Mouse (Mus musculus) midbrain, embryonic 14.5 days (tissue): ENCODE results near the gene Slc24a3. TPM values are rescaled to one million over a fixed set of nuclear protein-coding genes. Genes with fewer than 3 reads are reported as not detected.

ENCODE experiments used
- ATAC-seq: fragments of 200-750 bp; cut with Nextera tagmentation; 2 replicates; pipeline ENCODE4 v1.8.0; 2017; ENCODE audit warnings: moderate number of reproducible peaks, moderate library complexity; ENCODE audit not compliant: low FRiP score, low TSS enrichment
- DNase-seq: peaks from one replicate; pipeline ENCODE4 v3.0.0-alpha.2; 2015
- H3K27ac ChIP-seq: fragments of 300-500 bp; sonication (generic); replicated peaks from 2 replicates; pipeline ENCODE4 v1.5.1; 2014; ENCODE audit warnings: mild to moderate bottlenecking, low read depth, low read length, moderate library complexity
- H3K27me3 ChIP-seq: fragments of 300-500 bp; sonication (generic); 2 replicates; pipeline ENCODE4 v1.6.1; 2014; ENCODE audit warnings: low read length, control low read depth, mixed read lengths; ENCODE audit not compliant: control insufficient read depth, insufficient read depth
- H3K36me3 ChIP-seq: fragments of 300-500 bp; sonication (generic); 2 replicates; pipeline ENCODE4 v1.6.1; 2014; ENCODE audit warnings: low read length, control low read depth; ENCODE audit not compliant: control insufficient read depth, insufficient read depth
- H3K4me1 ChIP-seq: fragments of 300-500 bp; sonication (generic); 2 replicates; pipeline ENCODE4 v1.6.1; 2014; ENCODE audit warnings: mild to moderate bottlenecking, antibody characterized with exemption, low read length, control low read depth; ENCODE audit not compliant: control insufficient read depth, insufficient read depth
- H3K4me2 ChIP-seq: fragments of 300-500 bp; sonication (generic); 2 replicates; pipeline ENCODE4 v1.6.1; 2014; ENCODE audit warnings: mild to moderate bottlenecking, low read length, moderate library complexity
- H3K4me3 ChIP-seq: fragments of 300-500 bp; sonication (generic); replicated peaks from 2 replicates; pipeline ENCODE4 v1.5.1; 2014; ENCODE audit warnings: low read depth, low read length
- H3K9ac ChIP-seq: fragments of 300-500 bp; sonication (generic); replicated peaks from 2 replicates; pipeline ENCODE4 v1.6.1; 2014; ENCODE audit warnings: mild to moderate bottlenecking, low read length, moderate library complexity
- H3K9me3 ChIP-seq: fragments of 300-500 bp; sonication (generic); 2 replicates; pipeline ENCODE4 v1.6.1; 2016; ENCODE audit warnings: low read length, control low read depth, mixed read lengths; ENCODE audit not compliant: control insufficient read depth
- WGBS: fragments of 180-500 bp; shearing (Covaris S2); extraction: QIAGEN DNeasy Blood & Tissue Kit; methylation state at CpG from one replicate; pipeline ENCODE4 v1.1.7; 2014; 5-methylcytosine and 5-hydroxymethylcytosine counted together
- polyA plus RNA-seq: library from polyadenylated mRNA; unstranded; fragments of >200 nt; fragmentation: Nextera tagmentation; extraction: Ambion mirVana; gene quantifications from 2 replicates; pipeline ENCODE4 v1.2.1, GENCODE M21; 2014

The Slc24a3 gene
- polyA plus RNA-seq, 1 experiment from 2014 or later: 13.1 TPM

DNA sequence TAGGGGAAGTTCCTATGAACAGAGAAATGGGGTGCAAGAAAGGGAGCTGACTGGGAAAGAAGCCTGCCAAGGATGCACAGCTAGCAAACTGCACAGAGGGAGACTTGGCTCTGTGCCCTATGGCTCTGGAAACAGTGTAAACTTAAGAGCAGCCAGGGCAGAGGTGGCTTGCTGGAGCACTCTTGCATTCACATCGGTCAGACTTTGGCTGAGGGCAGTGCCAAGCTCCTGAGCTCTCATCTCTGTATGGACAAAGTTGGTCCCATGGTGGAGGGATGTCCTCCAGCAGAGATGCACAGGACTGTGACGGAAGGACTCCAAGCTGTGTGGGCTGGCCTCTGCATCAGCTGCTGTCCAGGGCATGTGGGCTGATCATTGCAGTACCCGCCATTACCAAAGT lies 516.0 kb downstream of the Slc24a3 start:
- Histone ChIP-seq H3K27ac (no peak overlapping the region), H3K9me3 (no peaks in the 10 kb centered on the region), H3K4me2 (no peak overlapping the region), H3K9ac (no peak overlapping the region), H3K36me3 (no peaks in the 10 kb centered on the region), H3K4me3 (no peak overlapping the region), H3K27me3 (no peaks in the 10 kb centered on the region), H3K4me1 (no peaks in the 10 kb centered on the region)
- DNase-seq: peak; percentile 41
- 77% methylated on average over 3 of the region's 3 CpGs for WGBS
- no peak for ATAC-seq

DNA sequence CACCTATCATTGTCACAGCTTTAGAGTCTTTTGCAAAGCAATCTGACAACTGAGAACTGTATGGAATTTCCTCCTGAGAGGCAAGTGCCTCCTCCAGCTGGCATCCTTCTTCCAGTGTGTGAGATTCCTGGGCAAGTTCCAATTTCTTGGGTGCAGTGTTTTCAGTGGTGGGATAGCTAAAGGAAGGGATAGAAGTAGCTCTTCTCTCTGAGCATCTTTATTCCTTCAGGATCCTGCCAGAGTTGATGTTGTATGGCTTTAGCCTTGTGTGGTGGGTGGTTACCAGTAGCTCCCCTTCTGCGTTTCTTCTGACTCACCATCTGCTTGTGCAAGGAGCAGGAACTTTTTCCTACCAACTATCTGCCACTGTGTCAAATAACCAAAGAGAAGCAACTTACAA lies 516.6 kb downstream of the Slc24a3 start:
- no peaks in the 10 kb centered on the region for H3K36me3 ChIP-seq
- ATAC-seq (no peak), DNase-seq (no peak)
- 91% methylated on average over 1 of the region's 1 CpGs for WGBS
- H3K27me3 ChIP-seq: no peaks in the 10 kb centered on the region
- H3K27ac ChIP-seq: no peak overlapping the region
- no peaks in the 10 kb centered on the region for H3K4me1 ChIP-seq
- H3K9ac ChIP-seq: no peak overlapping the region
- H3K4me3 ChIP-seq: no peak overlapping the region
- H3K9me3 ChIP-seq: no peaks in the 10 kb centered on the region
- H3K4me2 ChIP-seq: no peak overlapping the region

DNA sequence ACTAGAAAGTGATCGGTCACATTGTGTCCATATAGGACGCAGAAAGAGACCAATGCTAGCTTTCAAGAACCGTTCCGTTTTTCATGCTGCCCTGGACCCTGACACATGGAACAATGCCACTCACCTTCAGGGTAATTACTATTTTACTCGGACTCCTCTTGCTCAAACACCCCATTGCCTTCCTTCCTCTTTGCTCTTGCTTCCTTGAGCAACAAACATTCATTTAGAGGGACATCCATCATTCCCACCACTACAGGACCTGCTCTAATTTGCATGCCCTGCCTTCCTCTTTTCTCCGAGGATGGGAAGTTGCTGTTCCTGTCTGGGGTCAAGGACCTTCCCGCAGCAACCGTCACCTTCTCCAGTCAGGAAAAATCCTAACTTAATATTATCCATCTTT lies 517.3 kb downstream of the Slc24a3 start:
- Histone ChIP-seq H3K36me3 (no peaks in the 10 kb centered on the region), H3K9me3 (no peaks in the 10 kb centered on the region), H3K9ac (no peak overlapping the region), H3K4me1 (no peaks in the 10 kb centered on the region), H3K27me3 (no peaks in the 10 kb centered on the region), H3K27ac (no peak overlapping the region), H3K4me2 (no peak overlapping the region), H3K4me3 (no peak overlapping the region)
- DNase-seq (no peak), ATAC-seq (no peak)
- WGBS: 89% methylated on average over 8 of the region's 8 CpGs

DNA sequence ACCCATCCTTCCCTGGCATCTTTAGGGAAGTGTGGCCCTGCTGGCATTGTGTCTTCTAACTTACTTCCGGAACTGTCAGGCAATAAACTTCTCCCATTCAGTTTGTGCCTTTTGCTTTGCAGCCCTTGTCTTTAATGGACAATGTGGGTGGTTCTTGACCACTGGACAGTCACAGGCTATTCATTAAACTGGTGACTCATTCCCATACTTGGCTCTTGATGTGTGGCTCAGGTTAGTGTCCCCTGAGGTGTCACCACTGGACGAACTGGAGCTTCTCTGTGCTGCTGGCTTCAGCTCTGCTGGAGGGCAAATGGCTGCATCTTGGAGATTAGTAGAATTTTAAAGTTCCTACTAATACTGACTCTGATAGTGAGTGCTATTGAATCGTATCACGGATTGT lies 518.5 kb downstream of the Slc24a3 start:
- H3K36me3 ChIP-seq: no peaks in the 10 kb centered on the region
- no peak overlapping the region for H3K9ac ChIP-seq
- no peak overlapping the region for H3K4me3 ChIP-seq
- H3K27me3 ChIP-seq: no peaks in the 10 kb centered on the region
- no peaks in the 10 kb centered on the region for H3K4me1 ChIP-seq
- WGBS: 91% methylated on average over 4 of the region's 4 CpGs
- no peak for DNase-seq
- no peaks in the 10 kb centered on the region for H3K9me3 ChIP-seq
- no peak for ATAC-seq
- no peak overlapping the region for H3K27ac ChIP-seq
- H3K4me2 ChIP-seq: no peak overlapping the region

DNA sequence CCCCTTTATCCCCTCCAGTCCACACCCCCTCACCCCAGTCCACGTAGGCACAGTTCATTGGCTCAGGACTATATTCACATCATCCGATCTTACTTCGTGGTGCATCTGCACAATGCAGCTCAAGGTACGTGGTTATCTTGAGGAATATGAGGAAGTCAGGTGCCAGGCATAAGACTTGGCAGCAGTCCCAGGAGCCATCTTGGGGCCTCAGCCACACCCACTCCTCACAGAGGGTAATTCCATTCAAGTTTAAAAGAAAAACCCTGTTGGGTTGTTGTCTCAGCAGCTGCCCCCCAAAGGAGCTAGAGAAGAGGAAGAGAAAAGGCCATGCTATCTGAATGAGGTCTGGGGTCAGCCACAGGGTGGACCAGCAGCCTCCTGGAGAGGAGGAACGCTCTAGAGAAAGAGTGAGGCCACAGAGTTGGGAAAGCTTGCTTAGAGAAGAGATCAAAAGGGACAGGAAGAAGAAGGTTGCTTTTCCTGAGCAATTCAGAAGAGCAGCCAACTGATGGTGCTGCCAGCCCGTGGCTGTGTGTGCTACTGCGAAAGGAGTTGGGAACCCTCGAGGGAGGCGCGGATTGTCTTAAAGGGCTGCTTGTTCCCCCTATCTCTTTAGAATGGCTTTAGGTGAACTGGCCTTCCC lies 523.9 kb downstream of the Slc24a3 start:
- DNase-seq: no peak

More for the DNA sequence above, 523.9 kb downstream of the Slc24a3 start:
- Histone ChIP-seq H3K27ac (no peak overlapping the region), H3K9ac (no peak overlapping the region), H3K9me3 (no peaks in the 10 kb centered on the region), H3K4me1 (no peaks in the 10 kb centered on the region), H3K4me3 (no peak overlapping the region), H3K27me3 (no peaks in the 10 kb centered on the region), H3K4me2 (no peak overlapping the region), H3K36me3 (no peaks in the 10 kb centered on the region)
- 84% methylated on average over 10 of the region's 10 CpGs for WGBS
- ATAC-seq: no peak
